Mouse (Mus musculus) thymus, adult 2 months (tissue): Measurements from ENCODE around the gene Gm11756.
"Not testable (repeated sequence)": the region's sequence is repeated elsewhere in the genome, so short reads cannot be mapped to it uniquely, and the experiment has no call there.

Experiments
- CTCF ChIP-seq: fragments of 200-500 bp; IDR thresholded peaks from 2 replicates; pipeline ENCODE4 v1.5.1; 2012; ENCODE audit warnings: mild to moderate bottlenecking, control low read depth, low read length, moderate library complexity, borderline replicate concordance; ENCODE audit not compliant: control insufficient read depth, poor library complexity, insufficient read depth; ENCODE audit errors: extremely low read depth
- POLR2A ChIP-seq: fragments of 200-500 bp; IDR thresholded peaks from 2 replicates; pipeline ENCODE4 v1.6.1; 2012; ENCODE audit warnings: mild to moderate bottlenecking, low read length, control low read depth, moderate library complexity; ENCODE audit not compliant: control insufficient read depth, poor library complexity, insufficient read depth; ENCODE audit errors: extremely low read depth

- TF ChIP-seq POLR2A, CTCF: not testable (repeated sequence)
These were observed at the start of gene Gm11756 for GRCm38 (mm10) chr4:73920660-73921059.
